Mouse (Mus musculus) embryonic fibroblast, embryonic 13.5 days (primary cell): Measurements from ENCODE around the gene Slc16a1.

Experiments
- CTCF ChIP-seq: IDR thresholded peaks from 2 replicates; pipeline ENCODE4 v1.5.1; 2011; ENCODE audit warnings: mild to moderate bottlenecking, control low read depth, low read length, moderate library complexity, borderline replicate concordance; ENCODE audit not compliant: insufficient read depth
- POLR2A ChIP-seq: IDR thresholded peaks from 2 replicates; pipeline ENCODE4 v1.6.1; 2011; ENCODE audit warnings: low read depth, mild to moderate bottlenecking, control low read depth, low read length, moderate library complexity

- TF ChIP-seq CTCF = no peak
- no peak for TF ChIP-seq POLR2A
These were observed 23.3 kb upstream of the Slc16a1 start for GRCm38 (mm10) chr3:104615216-104615615.
